Comparison of ENCODE assay signal across 8 mouse cellular contexts in the genomic region with DNA sequence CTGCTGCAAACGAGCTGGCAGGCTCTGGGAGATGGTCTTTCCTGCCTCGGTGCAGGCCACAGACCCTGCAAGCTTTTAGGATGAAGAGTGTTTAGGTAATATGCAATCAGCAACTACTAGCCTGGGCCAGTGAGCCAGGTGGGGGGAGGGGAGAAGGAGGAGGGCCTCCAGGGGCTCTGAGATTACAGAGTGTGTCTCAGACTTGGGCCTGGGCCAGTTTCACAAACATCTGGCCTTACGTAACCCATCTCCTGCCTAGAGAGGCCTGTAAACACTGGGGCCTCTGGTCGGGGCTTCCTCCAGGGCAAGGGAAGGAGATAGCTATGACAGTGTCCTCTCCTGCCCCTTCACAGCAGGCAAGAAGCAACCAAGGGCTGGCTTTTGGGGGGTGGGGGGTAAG. TPM values are rescaled to one million over a fixed set of nuclear protein-coding genes. Genes with fewer than 3 reads are reported as not detected.
DNase-seq lines count a peak whose midpoint lies in the region; ATAC-seq and TF ChIP-seq lines count a peak whose summit lies in the region.

No protein-coding gene starts in this region.

- 0 out of 2 replicates have a peak overlapping the region, but pooled peaks have one; percentile 4 for H3K4me3 ChIP-seq in midbrain, embryonic 10.5 days
- no peak overlapping the region for H3K4me3 ChIP-seq in midbrain, embryonic 15.5 days
- no peak overlapping the region for H3K4me3 ChIP-seq in limb, embryonic 15.5 days
- H3K4me3 ChIP-seq in myocyte: no peak overlapping the region

- peaks cover 3% of the 10 kb centered on the region; the same call in 1 of the 2 replicates for H3K36me3 ChIP-seq in midbrain, embryonic 10.5 days
- no peaks in the 10 kb centered on the region for H3K36me3 ChIP-seq in midbrain, embryonic 15.5 days (replicated peaks)
- no peaks in the 10 kb centered on the region for H3K36me3 ChIP-seq in limb, embryonic 15.5 days
- H3K36me3 ChIP-seq in myocyte (ENCODE audit: control insufficient read depth, insufficient read depth): no peaks in the 10 kb centered on the region

- no peak overlapping the region for H3ac ChIP-seq in myocyte (ENCODE audit: control insufficient read depth, insufficient read length)

- 40% methylated on average over 4 of the region's 4 CpGs for WGBS in midbrain, embryonic 10.5 days
- 27% methylated on average over 4 of the region's 4 CpGs for WGBS in midbrain, embryonic 15.5 days
- WGBS in limb, embryonic 15.5 days: 6% methylated on average over 4 of the region's 4 CpGs

- no peaks in the 10 kb centered on the region for H3K27me3 ChIP-seq in midbrain, embryonic 10.5 days (ENCODE audit: low read depth, poor library complexity, severe bottlenecking)
- H3K27me3 ChIP-seq in midbrain, embryonic 15.5 days (replicated peaks): no peaks in the 10 kb centered on the region
- no peaks in the 10 kb centered on the region for H3K27me3 ChIP-seq in limb, embryonic 15.5 days
- H3K27me3 ChIP-seq in myocyte (ENCODE audit: control insufficient read depth, insufficient read depth, insufficient read length): peaks cover 55% of the 10 kb centered on the region

- no peak for ATAC-seq in midbrain, embryonic 15.5 days (replicated peaks)
- ATAC-seq in limb, embryonic 15.5 days (ENCODE audit: insufficient number of reproducible peaks, low FRiP score, low TSS enrichment, low read depth): 0 out of 2 replicates have a peak, but pooled peaks have one; percentile 37

- no peaks in the 10 kb centered on the region for H3K9me3 ChIP-seq in midbrain, embryonic 10.5 days (replicated peaks)
- H3K9me3 ChIP-seq in midbrain, embryonic 15.5 days: no peaks in the 10 kb centered on the region
- H3K9me3 ChIP-seq in limb, embryonic 15.5 days: no peaks in the 10 kb centered on the region

- peaks cover 38% of the 10 kb centered on the region for H3K4me1 ChIP-seq in midbrain, embryonic 10.5 days
- H3K4me1 ChIP-seq in midbrain, embryonic 15.5 days: peaks cover 23% of the 10 kb centered on the region
- H3K4me1 ChIP-seq in limb, embryonic 15.5 days: peaks cover 36% of the 10 kb centered on the region

- no peak for TF ChIP-seq POLR2A in myocyte (IDR thresholded peaks at IDR 0.05; ENCODE audit: insufficient read length, low read depth)

- H3K4me2 ChIP-seq in midbrain, embryonic 15.5 days: no peak overlapping the region
- no peak overlapping the region for H3K4me2 ChIP-seq in limb, embryonic 15.5 days
- no peak overlapping the region for H3K4me2 ChIP-seq in myocyte (ENCODE audit: low read depth)

- H3K9ac ChIP-seq in midbrain, embryonic 15.5 days: no peak overlapping the region
- H3K9ac ChIP-seq in limb, embryonic 15.5 days: 0 out of 2 replicates have a peak overlapping the region, but pooled peaks have one; percentile 14

- H3K79me2 ChIP-seq in myocyte (ENCODE audit: control insufficient read depth, insufficient read depth): no peaks in the 10 kb centered on the region

- DNase-seq in midbrain, embryonic 10.5 days (ENCODE audit: low spot score): no peak
- peak; percentile 50 for DNase-seq in fibroblast of lung, adult 2 months (ENCODE audit: low read depth)
- peak; percentile 80 for DNase-seq in heart, postnatal 36 days
- DNase-seq in thymus, postnatal 25 days: no peak
- DNase-seq in c-Kit-positive CD71-positive TER-119-positive erythroid progenitor cells, embryonic 14.5 days (ENCODE audit: low spot score): no peak

- H3K27ac ChIP-seq in midbrain, embryonic 10.5 days (replicated peaks): peak overlapping the region; percentile 52; the same call in 1 of the 2 replicates
- no peak overlapping the region for H3K27ac ChIP-seq in midbrain, embryonic 15.5 days
- peak overlapping the region; percentile 65 for H3K27ac ChIP-seq in limb, embryonic 15.5 days

- intact Hi-C loops in heart, postnatal 36 days (cut with DNase I): no loop called here

TF ChIP-seq in myocyte, 11 proteins besides CTCF, POLR2A, EP300 and RAD21:
- TF ChIP-seq MAX (IDR thresholded peaks at IDR 0.05; ENCODE audit: low read depth) (no peak), CEBPB (IDR thresholded peaks at IDR 0.05; ENCODE audit: insufficient read depth, poor library complexity, severe bottlenecking) (peak; percentile 62; the same call in 1 of the 2 replicates)
TF ChIP-seq in myocyte: peak in this region for 1.

RNA-seq across cellular contexts. Expression of a gene that starts 31.4 kb away (rescaled TPM):
- polyA plus RNA-seq in midbrain, embryonic 10.5 days (2016; fragmentation: Nextera tagmentation; extraction: Ambion mirVana): 39.7 and 39.8 TPM in 2 replicates
- polyA plus RNA-seq in midbrain, embryonic 15.5 days (2015; fragmentation: Nextera tagmentation; extraction: Ambion mirVana): 51.7 and 55.5 TPM in 2 replicates
- total RNA-seq in heart, postnatal 36 days (2021): 10 to 100 TPM; 36.7 to 40.3 TPM
- polyA plus RNA-seq in limb, embryonic 15.5 days (2015; fragmentation: Nextera tagmentation; extraction: Ambion mirVana): 54.8 and 59.2 TPM in 2 replicates
- 19.9 TPM for polyA plus RNA-seq in myocyte (2012; fragmentation: generic; extraction: Trizol)

RNA-seq across cellular contexts. Expression of a gene that starts 44.1 kb away (rescaled TPM):
- polyA plus RNA-seq in midbrain, embryonic 10.5 days (2016; fragmentation: Nextera tagmentation; extraction: Ambion mirVana): 62.7 and 71.2 TPM in 2 replicates
- polyA plus RNA-seq in midbrain, embryonic 15.5 days (2015; fragmentation: Nextera tagmentation; extraction: Ambion mirVana): 62.5 and 65.8 TPM in 2 replicates
- 10 to 100 TPM; 14.2 to 16.2 TPM for total RNA-seq in heart, postnatal 36 days (2021)
- 53.2 and 55.2 TPM in 2 replicates for polyA plus RNA-seq in limb, embryonic 15.5 days (2015; fragmentation: Nextera tagmentation; extraction: Ambion mirVana)
- 101 TPM for polyA plus RNA-seq in myocyte (2012; fragmentation: generic; extraction: Trizol)

RNA-seq across cellular contexts. Expression of a gene that starts 49.4 kb away (rescaled TPM):
- polyA plus RNA-seq in midbrain, embryonic 10.5 days (2016; fragmentation: Nextera tagmentation; extraction: Ambion mirVana): 421 and 499 TPM in 2 replicates
- 183 and 198 TPM in 2 replicates for polyA plus RNA-seq in midbrain, embryonic 15.5 days (2015; fragmentation: Nextera tagmentation; extraction: Ambion mirVana)
- 100 to 1,000 TPM in 1 of 2 experiments, 10 to 100 TPM in 1; 79.2 to 117 TPM for total RNA-seq in heart, postnatal 36 days (2021)
- 487 and 628 TPM in 2 replicates for polyA plus RNA-seq in limb, embryonic 15.5 days (2015; fragmentation: Nextera tagmentation; extraction: Ambion mirVana)
- 423 TPM for polyA plus RNA-seq in myocyte (2012; fragmentation: generic; extraction: Trizol)

RNA-seq across cellular contexts. Expression of a gene that starts 52.4 kb away (rescaled TPM):
- polyA plus RNA-seq in midbrain, embryonic 10.5 days (2016; fragmentation: Nextera tagmentation; extraction: Ambion mirVana): 341 and 392 TPM in 2 replicates
- 80.4 and 93.5 TPM in 2 replicates for polyA plus RNA-seq in midbrain, embryonic 15.5 days (2015; fragmentation: Nextera tagmentation; extraction: Ambion mirVana)
- total RNA-seq in heart, postnatal 36 days (2021): 100 to 1,000 TPM; 180 to 208 TPM
- polyA plus RNA-seq in limb, embryonic 15.5 days (2015; fragmentation: Nextera tagmentation; extraction: Ambion mirVana): 2,795 and 2,816 TPM in 2 replicates
- 13,722 TPM for polyA plus RNA-seq in myocyte (2012; fragmentation: generic; extraction: Trizol)

Comparison
In these comparisons a context has a peak if more than half of its experiments do, and no peak if none do; other contexts are left out.
1. DNase-seq: peak in fibroblast of lung, adult 2 months (single experiment) and heart, postnatal 36 days (2 of 2); none in midbrain, embryonic 10.5 days (single experiment), thymus, postnatal 25 days (single experiment) and c-Kit-positive CD71-positive TER-119-positive erythroid progenitor cells, embryonic 14.5 days (single experiment).